Mouse (Mus musculus) MEL (cell line): ENCODE measurements around the gene Olfr545. TPM values are rescaled to one million over a fixed set of nuclear protein-coding genes. Genes with fewer than 3 reads are reported as not detected.

Experiments
- DNase-seq: peaks from one replicate; pipeline ENCODE4 v3.0.0; 2011; ENCODE audit warnings: low read depth, low spot score
- H3K27ac ChIP-seq: 2 replicates; pipeline ENCODE4 v1.5.1; 2012; ENCODE audit warnings: low read depth, mild to moderate bottlenecking, control low read depth, low read length, moderate library complexity; ENCODE audit not compliant: control insufficient read depth
- H3K27me3 ChIP-seq, 2 experiments: fragments of 150-350 bp in 1 of 2; sonication (generic) in 1 of 2; 2 replicates each; pipeline ENCODE4 v1.6.1; 2012; ENCODE audit warnings: low read length in 2 of 2, mild to moderate bottlenecking in 2 of 2, improper control_type of control experiment in 1 of 2, moderate library complexity in 1 of 2; ENCODE audit not compliant: insufficient read depth in 2 of 2, control insufficient read depth in 1 of 2
- H3K36me3 ChIP-seq, 2 experiments: 2 replicates each; pipeline ENCODE4 v1.6.1; 2012 to 2014; ENCODE audit warnings: low read length in 2 of 2, improper control_type of control experiment in 1 of 2, inconsistent platforms in 1 of 2, mild to moderate bottlenecking in 1 of 2; ENCODE audit not compliant: insufficient read depth in 2 of 2, control insufficient read depth in 1 of 2
- H3K4me1 ChIP-seq, 2 experiments: fragments of 150-350 bp in 1 of 2; sonication (generic) in 1 of 2; 2 replicates each; pipeline ENCODE4 v1.6.1; 2012; ENCODE audit warnings: low read length in 2 of 2, improper control_type of control experiment in 1 of 2, mild to moderate bottlenecking in 1 of 2; ENCODE audit not compliant: insufficient read depth in 2 of 2, control insufficient read depth in 1 of 2
- H3K4me3 ChIP-seq, 2 experiments: fragments of 150-350 bp in 1 of 2; sonication (generic) in 1 of 2; 2 replicates each; pipeline ENCODE4 v1.5.1; 2012; ENCODE audit warnings: low read depth in 2 of 2, low read length in 2 of 2, mild to moderate bottlenecking in 2 of 2, moderate library complexity in 2 of 2, control low read depth in 1 of 2, improper control_type of control experiment in 1 of 2; ENCODE audit not compliant: control insufficient read depth in 1 of 2, insufficient read depth in 1 of 2
- H3K79me2 ChIP-seq: 2 replicates; pipeline ENCODE4 v1.6.1; 2012; ENCODE audit warnings: mild to moderate bottlenecking, low read length, moderate library complexity; ENCODE audit not compliant: control insufficient read depth, poor library complexity, insufficient read depth
- H3K9ac ChIP-seq: 2 replicates; pipeline ENCODE4 v1.6.1; 2012; ENCODE audit warnings: low read depth, mild to moderate bottlenecking, control low read depth, low read length, moderate library complexity; ENCODE audit not compliant: control insufficient read depth, poor library complexity, severe bottlenecking
- H3K9me3 ChIP-seq: fragments of 150-350 bp; sonication (generic); replicated peaks from 2 replicates; pipeline ENCODE4 v1.6.1; 2012; ENCODE audit warnings: mild to moderate bottlenecking, low read length, improper control_type of control experiment, moderate library complexity; ENCODE audit not compliant: insufficient read depth
- CHD1 ChIP-seq: IDR thresholded peaks from 2 replicates; pipeline ENCODE4 v1.6.1; 2012; ENCODE audit warnings: low read depth, mild to moderate bottlenecking, inconsistent platforms, low read length, improper control_type of control experiment
- CTCF ChIP-seq, 3 experiments: IDR thresholded peaks in 2 of 3; conservative IDR thresholded peaks in 1 of 3; 2 replicates each; pipeline ENCODE4 v1.5.1; 2011 to 2012; ENCODE audit warnings: low read length in 3 of 3, low read depth in 2 of 3, mild to moderate bottlenecking in 2 of 3, improper control_type of control experiment in 1 of 3, inconsistent platforms in 1 of 3, mixed read lengths in 1 of 3, moderate library complexity in 1 of 3; ENCODE audit not compliant: control insufficient read depth in 1 of 3, insufficient read depth in 1 of 3, poor library complexity in 1 of 3, severe bottlenecking in 1 of 3
- ELF1 ChIP-seq: IDR thresholded peaks from 2 replicates; pipeline ENCODE4 v1.6.1; 2014; ENCODE audit warnings: low read depth, mild to moderate bottlenecking, inconsistent platforms, low read length, improper control_type of control experiment, moderate library complexity
- EP300 ChIP-seq, 2 experiments: IDR thresholded peaks; 2 replicates each; pipeline ENCODE4 v1.6.1; 2011; ENCODE audit warnings: improper control_type of control experiment in 2 of 2, low read length in 2 of 2, low read depth in 1 of 2, mild to moderate bottlenecking in 1 of 2
- ETS1 ChIP-seq: IDR thresholded peaks from 2 replicates; pipeline ENCODE4 v1.6.1; 2012; ENCODE audit warnings: low read depth, mild to moderate bottlenecking, inconsistent platforms, low read length, improper control_type of control experiment, moderate library complexity
- GABPA ChIP-seq: IDR thresholded peaks from 2 replicates; pipeline ENCODE4 v1.6.1; 2012; ENCODE audit warnings: low read depth, mild to moderate bottlenecking, inconsistent platforms, low read length, improper control_type of control experiment, moderate library complexity
- GATA1 ChIP-seq: IDR thresholded peaks from 2 replicates; pipeline ENCODE4 v1.6.1; 2011; ENCODE audit warnings: low read depth, low read length, improper control_type of control experiment
- HCFC1 ChIP-seq: IDR thresholded peaks from 2 replicates; pipeline ENCODE4 v1.6.1; 2012; ENCODE audit warnings: low read depth, mild to moderate bottlenecking, inconsistent platforms, low read length, improper control_type of control experiment, moderate library complexity
- JUND ChIP-seq: IDR thresholded peaks from 2 replicates; pipeline ENCODE4 v1.6.1; 2011; ENCODE audit warnings: low read depth, mild to moderate bottlenecking, improper control_type of control experiment, low read length
- KAT2A ChIP-seq: conservative IDR thresholded peaks from 2 replicates; pipeline ENCODE4 v1.6.1; 2012; ENCODE audit warnings: low read depth, low read length, improper control_type of control experiment, inconsistent platforms
- MAZ ChIP-seq: IDR thresholded peaks from 2 replicates; pipeline ENCODE4 v1.6.1; 2012; ENCODE audit warnings: low read depth, mild to moderate bottlenecking, inconsistent platforms, low read length, improper control_type of control experiment
- MXI1 ChIP-seq: IDR thresholded peaks from 2 replicates; pipeline ENCODE4 v1.6.1; 2011; ENCODE audit warnings: mild to moderate bottlenecking, low read depth, low read length, improper control_type of control experiment
- MYB ChIP-seq: IDR thresholded peaks from 2 replicates; pipeline ENCODE4 v1.6.1; 2011; ENCODE audit warnings: mild to moderate bottlenecking, low read depth, low read length, improper control_type of control experiment
- MYC ChIP-seq: IDR thresholded peaks from 2 replicates; pipeline ENCODE4 v1.6.1; 2011; ENCODE audit warnings: low read depth, mild to moderate bottlenecking, low read length, improper control_type of control experiment, moderate library complexity
- NRF1 ChIP-seq: IDR thresholded peaks from 2 replicates; pipeline ENCODE4 v1.6.1; 2014; ENCODE audit warnings: low read depth, mild to moderate bottlenecking, inconsistent platforms, low read length, improper control_type of control experiment, moderate library complexity; ENCODE audit not compliant: poor library complexity, insufficient read depth, severe bottlenecking
- SIN3A ChIP-seq: IDR thresholded peaks from 2 replicates; pipeline ENCODE4 v1.6.1; 2012; ENCODE audit warnings: low read length, improper control_type of control experiment, inconsistent platforms
- SMC3 ChIP-seq: IDR thresholded peaks from 2 replicates; pipeline ENCODE4 v1.6.1; 2011; ENCODE audit warnings: low read depth, low read length, improper control_type of control experiment
- TBP ChIP-seq: IDR thresholded peaks from 2 replicates; pipeline ENCODE4 v1.8.0; 2011; ENCODE audit warnings: low read depth, low read length, improper control_type of control experiment
- TCF12 ChIP-seq: IDR thresholded peaks from 2 replicates; pipeline ENCODE4 v1.6.1; 2014; ENCODE audit warnings: low read depth, mild to moderate bottlenecking, inconsistent platforms, low read length, improper control_type of control experiment, moderate library complexity
- UBTF ChIP-seq: IDR thresholded peaks from 2 replicates; pipeline ENCODE4 v1.6.1; 2012; ENCODE audit warnings: low read depth, mild to moderate bottlenecking, inconsistent platforms, low read length, improper control_type of control experiment, moderate library complexity, borderline replicate concordance; ENCODE audit not compliant: insufficient read depth
- USF1 ChIP-seq: IDR thresholded peaks from 2 replicates; pipeline ENCODE4 v1.6.1; 2014; ENCODE audit warnings: low read depth, mild to moderate bottlenecking, inconsistent platforms, low read length, improper control_type of control experiment, moderate library complexity
- USF2 ChIP-seq, 2 experiments: IDR thresholded peaks; 2 replicates each; pipeline ENCODE4 v1.6.1; 2011 to 2012; ENCODE audit warnings: improper control_type of control experiment in 2 of 2, low read length in 2 of 2, borderline replicate concordance in 1 of 2, inconsistent platforms in 1 of 2, low read depth in 1 of 2, mild to moderate bottlenecking in 1 of 2; ENCODE audit not compliant: insufficient read depth in 1 of 2
- ZC3H11A ChIP-seq: IDR thresholded peaks from 2 replicates; pipeline ENCODE4 v1.6.1; 2012; ENCODE audit warnings: low read depth, mild to moderate bottlenecking, inconsistent platforms, low read length, improper control_type of control experiment
- ZKSCAN1 ChIP-seq: IDR thresholded peaks from 2 replicates; pipeline ENCODE4 v1.6.1; 2012; ENCODE audit warnings: low read depth, mild to moderate bottlenecking, inconsistent platforms, low read length, improper control_type of control experiment, moderate library complexity
- polyA plus RNA-seq, 2 experiments: library from polyadenylated mRNA; stranded (reverse) in 1 of 2; unstranded in 1 of 2; fragments of >175 nt in 1 of 2; fragments of >200 nt in 1 of 2; gene quantifications; 2 replicates each; pipeline versions ENCODE4 v1.2.1 to v1.2.4; 2012; ENCODE audit warnings: low replicate concordance in 2 of 2, low read depth in 1 of 2; ENCODE audit not compliant: insufficient read length in 2 of 2, insufficient read depth in 1 of 2, missing spikeins in 1 of 2
- total RNA-seq: library from RNA; depleted of rRNA; stranded (reverse); fragments of 300-350 nt; gene quantifications from 2 replicates; pipeline ENCODE4 v1.2.3, GENCODE M21; 2012; rRNA removed

Gene Olfr545
- 0.12 TPM in 1 of 2 replicates, not detected in the other for total RNA-seq
- polyA plus RNA-seq, result under 1 TPM in 1 of 2 experiments, not detected in 1; 0.25 TPM

GRCm38 (mm10) chr7:102499473-102499872 is at the start of gene Olfr545:
Gene Olfr545, minus strand, starts transcription at chr7:102499573.
- Histone ChIP-seq H3K79me2 (no peaks in the 10 kb centered on the region), H3K4me3 (no peak within 1 kb of the TSS), H3K9me3 (no peaks in the 10 kb centered on the region), H3K9ac (no peak within 1 kb of the TSS), H3K27ac (no peak within 1 kb of the TSS), H3K4me1 (no peaks in the 10 kb centered on the region), H3K36me3 (no peaks in the 10 kb centered on the region), H3K27me3 (no peaks in the 10 kb centered on the region)
- TF ChIP-seq SIN3A (no peak), NRF1 (no peak), MYB (no peak), ZC3H11A (no peak), JUND (no peak), UBTF (no peak), MAZ (no peak), SMC3 (no peak), USF1 (no peak), TCF12 (no peak), GATA1 (no peak)
- DNase-seq, result no peak

GRCm38 (mm10) chr7:102541251-102541650 is 41.9 kb upstream of the Olfr545 start:
- 0 out of 2 replicates have a peak, but pooled peaks have one; percentile 28 for TF ChIP-seq ELF1
- peak in 1 of 3 experiments; percentile 39; a peak in 2 of 6 replicates for TF ChIP-seq CTCF (IDR thresholded peaks at IDR 0.05 in 2 of 3, conservative IDR thresholded peaks at IDR 0.05 in 1 of 3; ENCODE audit: control insufficient read depth in 1 of 3, insufficient read depth in 1 of 3, low read depth in 2 of 3, low read length in 3 of 3, poor library complexity in 1 of 3, severe bottlenecking in 1 of 3)
- TF ChIP-seq USF1, result no peak
- peak; percentile 21; the same call in 1 of the 2 replicates for TF ChIP-seq SMC3
- no peaks in the 10 kb centered on the region for H3K79me2 ChIP-seq
- no peaks in the 10 kb centered on the region for H3K36me3 ChIP-seq
- H3K4me1 ChIP-seq, result no peaks in the 10 kb centered on the region
- H3K27me3 ChIP-seq, result peaks cover 7 to 18% of the 10 kb centered on the region in 2 experiments
- no peak overlapping the region for H3K9ac ChIP-seq
- H3K9me3 ChIP-seq, result no peaks in the 10 kb centered on the region
- H3K4me3 ChIP-seq, result no peak overlapping the region
- peak; percentile 41 for DNase-seq
- no peak overlapping the region for H3K27ac ChIP-seq

GRCm38 (mm10) chr7:102540596-102540995 is 41.2 kb upstream of the Olfr545 start, which contains the start of gene Olfr548-ps1:
Gene Olfr548-ps1, plus strand, starts transcription at chr7:102540896.
- no peaks in the 10 kb centered on the region for H3K36me3 ChIP-seq
- no peak for DNase-seq
- H3K9ac ChIP-seq, result no peak within 1 kb of the TSS
- H3K4me3 ChIP-seq, result no peak within 1 kb of the TSS
- no peaks in the 10 kb centered on the region for H3K4me1 ChIP-seq
- no peaks in the 10 kb centered on the region for H3K79me2 ChIP-seq
- H3K9me3 ChIP-seq, result no peaks in the 10 kb centered on the region
- H3K27me3 ChIP-seq, result peaks cover 5 to 16% of the 10 kb centered on the region in 2 experiments
- no peak within 1 kb of the TSS for H3K27ac ChIP-seq
- TF ChIP-seq ZKSCAN1, result no peak
- TF ChIP-seq USF2 (IDR thresholded peaks at IDR 0.05; ENCODE audit: borderline replicate concordance in 1 of 2, insufficient read depth in 1 of 2, low read depth in 1 of 2, low read length in 2 of 2), result no peak
- TF ChIP-seq USF1, result no peak
- TF ChIP-seq GABPA, result no peak
- no peak for TF ChIP-seq SMC3
- no peak for TF ChIP-seq SIN3A
- TF ChIP-seq MXI1, result no peak
- TF ChIP-seq TCF12, result no peak
- TF ChIP-seq HCFC1, result no peak
- TF ChIP-seq KAT2A, result no peak
- TF ChIP-seq EP300 (IDR thresholded peaks at IDR 0.05; ENCODE audit: low read depth in 1 of 2, low read length in 2 of 2), result no peak
- no peak for TF ChIP-seq TBP
- TF ChIP-seq GATA1, result no peak
- no peak for TF ChIP-seq MYC
- no peak for TF ChIP-seq ETS1
- TF ChIP-seq ZC3H11A, result no peak
- no peak for TF ChIP-seq CHD1
- no peak for TF ChIP-seq ELF1
